Mouse (Mus musculus) midbrain, postnatal 0 days (tissue): ENCODE results near the gene Mcf2l. TPM values are rescaled to one million over a fixed set of nuclear protein-coding genes. Genes with fewer than 3 reads are reported as not detected.

ENCODE experiments used
- ATAC-seq: fragments of 200-750 bp; cut with Nextera tagmentation; 2 replicates; pipeline ENCODE4 v1.8.0; 2017; ENCODE audit warnings: moderate number of reproducible peaks, mild to moderate bottlenecking, moderate TSS enrichment, moderate library complexity; ENCODE audit not compliant: low FRiP score
- DNase-seq: peaks from one replicate; pipeline ENCODE4 v3.0.0-alpha.2; 2015; ENCODE audit warnings: low spot score
- H3K27ac ChIP-seq: fragments of 300-500 bp; sonication (generic); 2 replicates; pipeline ENCODE4 v1.5.1; 2014; ENCODE audit warnings: low read depth, mild to moderate bottlenecking, low read length, mixed read lengths
- H3K27me3 ChIP-seq: fragments of 300-500 bp; sonication (generic); 2 replicates; pipeline ENCODE4 v1.6.1; 2014; ENCODE audit warnings: low read length, control low read depth, mixed read lengths; ENCODE audit not compliant: insufficient read depth
- H3K36me3 ChIP-seq: fragments of 300-500 bp; sonication (generic); 2 replicates; pipeline ENCODE4 v1.6.1; 2014; ENCODE audit warnings: low read length, control low read depth, mixed read lengths; ENCODE audit not compliant: insufficient read depth
- H3K4me1 ChIP-seq: fragments of 300-500 bp; sonication (generic); 2 replicates; pipeline ENCODE4 v1.6.1; 2014; ENCODE audit warnings: mild to moderate bottlenecking, control low read depth, antibody characterized with exemption, low read length, mixed read lengths; ENCODE audit not compliant: insufficient read depth
- H3K4me2 ChIP-seq: fragments of 300-500 bp; sonication (generic); 2 replicates; pipeline ENCODE4 v1.6.1; 2014; ENCODE audit warnings: low read depth, mild to moderate bottlenecking, low read length, mixed read lengths; ENCODE audit not compliant: poor library complexity, severe bottlenecking
- H3K4me3 ChIP-seq: fragments of 300-500 bp; sonication (generic); 2 replicates; pipeline ENCODE4 v1.5.1; 2014; ENCODE audit warnings: low read depth, mild to moderate bottlenecking, low read length, moderate library complexity
- H3K9ac ChIP-seq: fragments of 300-500 bp; sonication (generic); replicated peaks from 2 replicates; pipeline ENCODE4 v1.6.1; 2014; ENCODE audit warnings: mild to moderate bottlenecking, low read length, moderate library complexity, mixed read lengths; ENCODE audit not compliant: poor library complexity, severe bottlenecking
- H3K9me3 ChIP-seq: fragments of 300-500 bp; sonication (generic); 2 replicates; pipeline ENCODE4 v1.6.1; 2016; ENCODE audit warnings: low read length, control low read depth
- CTCF ChIP-seq: IDR thresholded peaks from 2 replicates; pipeline ENCODE4 v1.5.1; 2016; ENCODE audit warnings: antibody characterized with exemption, mild to moderate bottlenecking
- WGBS: fragments of 180-500 bp; shearing (Covaris S2); extraction: QIAGEN DNeasy Blood & Tissue Kit; methylation state at CpG from one replicate; pipeline ENCODE4 v1.1.7; 2014; 5-methylcytosine and 5-hydroxymethylcytosine counted together
- polyA plus RNA-seq: library from polyadenylated mRNA; unstranded; fragments of >200 nt; fragmentation: Nextera tagmentation; extraction: Ambion mirVana; gene quantifications from 2 replicates; pipeline ENCODE4 v1.2.1, GENCODE M21; 2015
- total RNA-seq: library from RNA; depleted of rRNA; stranded (reverse); fragments of >200 nt; gene quantifications from 2 replicates; pipeline ENCODE4 v1.2.3, GENCODE M21; 2014

Mcf2l gene
- total and polyA plus RNA-seq, 2 experiments from 2014 or later = 136 to 391 TPM

DNA sequence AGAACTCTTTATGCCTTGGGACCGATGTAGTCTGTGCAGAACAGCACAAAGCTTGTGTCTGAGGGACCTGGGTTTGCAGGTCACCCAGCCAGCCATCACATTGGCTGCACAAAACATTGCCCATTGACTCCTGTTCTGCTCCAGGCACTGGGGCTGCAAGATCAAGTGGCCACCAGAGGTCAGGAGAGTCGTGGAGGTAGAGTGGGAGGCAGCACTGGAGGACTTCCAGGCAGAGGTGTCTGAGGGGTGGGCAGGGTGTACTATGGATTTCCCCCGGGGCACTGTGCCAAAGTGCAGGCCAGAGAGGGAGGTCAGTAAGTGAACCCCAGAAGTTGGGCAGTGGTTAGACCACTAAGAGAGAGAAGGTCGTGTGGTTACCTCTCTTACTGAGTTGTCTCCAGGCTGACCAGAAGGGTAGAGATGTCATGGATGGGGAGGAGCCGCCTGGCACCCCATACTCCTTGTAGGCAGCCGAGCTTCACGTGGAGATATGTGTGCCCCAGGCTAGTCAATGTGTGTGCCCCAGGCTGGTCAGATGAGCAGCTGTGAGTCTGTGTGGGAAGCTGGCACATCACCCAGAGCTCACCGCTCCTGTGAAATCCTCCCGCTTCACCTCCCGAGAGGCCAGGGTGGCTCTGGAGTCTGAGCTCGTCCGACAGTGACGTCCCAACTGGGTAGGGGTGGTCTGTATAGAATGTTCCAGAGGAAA, 115.3 kb downstream of the Mcf2l start:
- DNase-seq (no peak), ATAC-seq (no peak)
- Histone ChIP-seq H3K9ac (no peak overlapping the region), H3K27ac (no peak overlapping the region), H3K4me2 (no peak overlapping the region), H3K36me3 (peaks cover 63% of the 10 kb centered on the region), H3K27me3 (no peaks in the 10 kb centered on the region), H3K4me1 (no peaks in the 10 kb centered on the region), H3K4me3 (no peak overlapping the region), H3K9me3 (no peaks in the 10 kb centered on the region)
- peak; percentile 23 for TF ChIP-seq CTCF
- WGBS = 81% methylated on average over 13 of the region's 13 CpGs

DNA sequence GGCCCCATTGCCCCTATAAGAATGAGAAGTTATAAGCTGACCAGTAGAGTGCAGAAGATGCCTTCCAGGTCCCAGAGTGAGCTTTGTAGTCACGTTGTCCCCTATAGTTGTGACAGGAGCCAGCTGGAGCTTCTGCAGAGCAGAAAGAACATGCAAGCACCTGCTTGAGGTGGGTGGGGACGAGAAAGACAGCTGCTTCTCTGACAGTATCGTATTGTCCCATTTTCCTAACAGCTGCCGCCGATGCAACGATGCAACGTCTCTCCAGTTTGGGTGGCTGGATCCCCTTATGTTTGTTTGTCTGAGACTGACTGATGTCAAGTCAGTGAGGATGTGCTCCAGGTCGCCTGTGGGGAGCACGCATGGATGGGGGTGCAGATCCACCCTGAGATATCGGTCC, 117.8 kb downstream of the Mcf2l start:
- Histone ChIP-seq H3K4me3 (no peak overlapping the region), H3K27ac (no peak overlapping the region), H3K27me3 (no peaks in the 10 kb centered on the region), H3K9me3 (no peaks in the 10 kb centered on the region), H3K36me3 (peaks cover 55% of the 10 kb centered on the region), H3K9ac (no peak overlapping the region), H3K4me2 (no peak overlapping the region), H3K4me1 (no peaks in the 10 kb centered on the region)
- no peak for ATAC-seq
- no peak for TF ChIP-seq CTCF
- no peak for DNase-seq
- 88% methylated on average over 10 of the region's 10 CpGs for WGBS

DNA sequence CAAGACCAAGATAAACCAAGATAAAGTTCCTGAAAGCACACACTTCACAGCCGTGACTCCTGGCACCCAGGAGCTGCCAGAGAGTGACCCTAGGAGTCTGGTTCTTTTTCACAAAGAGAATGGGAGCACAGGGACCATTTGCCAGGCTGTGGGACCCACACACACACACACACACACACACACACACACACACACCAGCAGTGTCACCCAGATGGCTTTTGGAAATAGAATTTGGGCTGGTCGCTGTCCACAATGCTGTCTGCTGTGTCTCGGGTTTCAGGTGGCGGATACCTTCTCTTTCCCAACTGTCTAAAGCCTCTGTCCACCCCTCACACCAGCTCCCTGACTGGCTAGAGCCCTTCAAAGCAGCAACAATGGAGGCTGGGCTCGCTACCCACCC, 120.9 kb downstream of the Mcf2l start:
- WGBS = 83% methylated on average over 5 of the region's 5 CpGs
- no peak overlapping the region for H3K4me2 ChIP-seq
- H3K4me1 ChIP-seq = no peaks in the 10 kb centered on the region
- H3K9ac ChIP-seq = no peak overlapping the region
- H3K36me3 ChIP-seq = peaks cover 67% of the 10 kb centered on the region
- no peaks in the 10 kb centered on the region for H3K9me3 ChIP-seq
- no peaks in the 10 kb centered on the region for H3K27me3 ChIP-seq
- ATAC-seq (no peak), DNase-seq (no peak)
- no peak for TF ChIP-seq CTCF
- H3K27ac ChIP-seq = no peak overlapping the region
- no peak overlapping the region for H3K4me3 ChIP-seq

DNA sequence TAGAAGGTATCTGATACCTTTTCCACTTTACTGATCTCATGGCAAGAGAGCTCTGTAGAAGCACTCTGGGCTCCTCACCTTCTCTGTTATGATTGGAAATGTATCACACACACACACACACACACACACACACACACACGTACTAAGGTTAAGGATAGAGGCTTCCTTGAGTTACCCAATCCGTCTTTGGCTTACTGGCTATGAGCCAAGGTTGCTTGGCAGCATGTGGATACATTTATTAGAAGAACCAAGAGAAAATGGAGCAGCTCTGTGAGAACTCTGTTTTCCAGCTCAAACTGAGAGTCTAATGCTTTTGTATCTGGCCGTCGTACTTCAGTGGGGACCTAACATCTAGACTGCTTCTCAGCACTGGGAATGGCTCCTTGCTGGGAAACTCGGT, 121.9 kb downstream of the Mcf2l start:
- Histone ChIP-seq H3K27ac (no peak overlapping the region), H3K4me2 (no peak overlapping the region), H3K4me1 (no peaks in the 10 kb centered on the region), H3K4me3 (no peak overlapping the region), H3K36me3 (peaks cover 69% of the 10 kb centered on the region), H3K9ac (no peak overlapping the region), H3K9me3 (no peaks in the 10 kb centered on the region), H3K27me3 (no peaks in the 10 kb centered on the region)
- peak; percentile 30 for DNase-seq
- ATAC-seq = no peak
- TF ChIP-seq CTCF = no peak
- WGBS = 59% methylated on average over 5 of the region's 5 CpGs

DNA sequence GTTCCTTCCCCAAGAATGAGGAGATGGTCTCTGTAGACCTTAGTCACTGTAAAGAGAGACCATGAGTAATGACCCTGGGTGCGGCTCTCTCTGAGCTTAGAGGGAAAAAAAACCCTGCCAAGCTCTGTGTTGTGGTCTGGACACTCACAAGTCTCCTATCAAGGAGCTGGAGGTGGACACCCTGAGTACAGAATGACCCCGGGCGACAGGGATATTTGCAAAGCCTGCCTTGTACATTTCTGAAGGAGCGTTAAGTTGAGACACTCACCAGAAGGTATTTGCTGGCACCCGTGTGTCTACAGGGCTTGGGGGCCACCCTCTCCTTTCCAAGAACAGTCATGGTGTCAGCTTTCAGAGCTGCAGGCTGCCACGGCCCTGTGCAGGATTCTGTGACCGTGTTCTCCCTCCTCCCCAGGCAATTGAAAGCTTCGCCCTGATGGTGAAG, 123.2 kb downstream of the Mcf2l start:
- ATAC-seq = no peak
- Histone ChIP-seq H3K4me2 (no peak overlapping the region), H3K36me3 (peaks cover 69% of the 10 kb centered on the region), H3K9me3 (no peaks in the 10 kb centered on the region), H3K27ac (no peak overlapping the region), H3K4me3 (no peak overlapping the region), H3K9ac (no peak overlapping the region), H3K27me3 (no peaks in the 10 kb centered on the region), H3K4me1 (no peaks in the 10 kb centered on the region)
- no peak for TF ChIP-seq CTCF
- WGBS = 83% methylated on average over 8 of the region's 8 CpGs
- no peak for DNase-seq

DNA sequence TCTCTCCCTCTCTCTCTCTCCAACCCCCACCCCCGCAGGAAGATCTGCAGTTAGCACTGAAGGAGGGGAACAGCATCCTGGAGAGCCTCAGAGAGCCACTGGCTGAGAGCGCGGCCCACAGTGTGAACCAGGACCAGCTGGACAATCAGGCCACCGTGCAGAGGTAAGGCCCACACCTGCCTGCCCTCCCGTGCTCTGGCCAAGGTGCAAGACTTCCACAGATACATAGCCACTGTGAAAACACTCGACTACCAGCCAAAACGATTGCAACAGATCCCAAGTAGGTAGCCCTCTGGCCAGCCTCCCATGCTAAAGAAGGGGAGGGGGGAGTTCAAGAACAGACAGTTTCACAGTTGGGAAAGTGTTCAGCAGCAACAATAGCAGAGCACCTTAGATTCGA, 124.7 kb downstream of the Mcf2l start:
- ATAC-seq = no peak
- WGBS = 89% methylated on average over 7 of the region's 8 CpGs
- no peak overlapping the region for H3K4me3 ChIP-seq
- H3K4me1 ChIP-seq = no peaks in the 10 kb centered on the region
- H3K36me3 ChIP-seq = peaks cover 80% of the 10 kb centered on the region
- no peak overlapping the region for H3K4me2 ChIP-seq
- TF ChIP-seq CTCF = no peak
- H3K9ac ChIP-seq = no peak overlapping the region
- no peak overlapping the region for H3K27ac ChIP-seq
- no peaks in the 10 kb centered on the region for H3K9me3 ChIP-seq
- H3K27me3 ChIP-seq = no peaks in the 10 kb centered on the region
- no peak for DNase-seq
